Mouse (Mus musculus) hindbrain, embryonic 12.5 days (tissue): Measurements from ENCODE around the gene Numbl. TPM values are rescaled to one million over a fixed set of nuclear protein-coding genes. Genes with fewer than 3 reads are reported as not detected.
A peak's percentile ranks its signal among the peaks of the same experiment; 100 is the strongest.

Experiments
- ATAC-seq: fragments of 200-750 bp; cut with Nextera tagmentation; 2 replicates; pipeline ENCODE4 v1.8.0; 2017; ENCODE audit warnings: moderate TSS enrichment; ENCODE audit not compliant: low FRiP score
- H3K27ac ChIP-seq: fragments of 300-500 bp; sonication (generic); 2 replicates; pipeline ENCODE4 v1.5.1; 2016; ENCODE audit warnings: mild to moderate bottlenecking
- H3K27me3 ChIP-seq: fragments of 300-500 bp; sonication (generic); 2 replicates; pipeline ENCODE4 v1.6.1; 2016; ENCODE audit warnings: mild to moderate bottlenecking
- H3K36me3 ChIP-seq: fragments of 300-500 bp; sonication (generic); 2 replicates; pipeline ENCODE4 v1.6.1; 2016; ENCODE audit warnings: mild to moderate bottlenecking
- H3K4me1 ChIP-seq: fragments of 300-500 bp; sonication (generic); 2 replicates; pipeline ENCODE4 v1.6.1; 2016
- H3K4me2 ChIP-seq: fragments of 300-500 bp; sonication (generic); replicated peaks from 2 replicates; pipeline ENCODE4 v1.6.1; 2016; ENCODE audit warnings: mild to moderate bottlenecking
- H3K4me3 ChIP-seq: fragments of 300-500 bp; sonication (generic); 2 replicates; pipeline ENCODE4 v1.5.1; 2016; ENCODE audit warnings: mild to moderate bottlenecking
- H3K9ac ChIP-seq: fragments of 300-500 bp; sonication (generic); 2 replicates; pipeline ENCODE4 v1.6.1; 2016; ENCODE audit warnings: mild to moderate bottlenecking, moderate library complexity
- H3K9me3 ChIP-seq: fragments of 300-500 bp; sonication (generic); replicated peaks from 2 replicates; pipeline ENCODE4 v1.6.1; 2016; ENCODE audit warnings: mild to moderate bottlenecking
- WGBS: fragments of 180-500 bp; shearing (Covaris S2); methylation state at CpG from one replicate; pipeline ENCODE4 v1.1.7; 2016; 5-methylcytosine and 5-hydroxymethylcytosine counted together
- polyA plus RNA-seq: library from polyadenylated mRNA; unstranded; fragments of >200 nt; fragmentation: Nextera tagmentation; extraction: Ambion mirVana; gene quantifications from 2 replicates; pipeline ENCODE4 v1.2.1, GENCODE M21; 2016

The Numbl gene
- polyA plus RNA-seq, 1 experiment from 2014 or later: 60.2 TPM

DNA sequence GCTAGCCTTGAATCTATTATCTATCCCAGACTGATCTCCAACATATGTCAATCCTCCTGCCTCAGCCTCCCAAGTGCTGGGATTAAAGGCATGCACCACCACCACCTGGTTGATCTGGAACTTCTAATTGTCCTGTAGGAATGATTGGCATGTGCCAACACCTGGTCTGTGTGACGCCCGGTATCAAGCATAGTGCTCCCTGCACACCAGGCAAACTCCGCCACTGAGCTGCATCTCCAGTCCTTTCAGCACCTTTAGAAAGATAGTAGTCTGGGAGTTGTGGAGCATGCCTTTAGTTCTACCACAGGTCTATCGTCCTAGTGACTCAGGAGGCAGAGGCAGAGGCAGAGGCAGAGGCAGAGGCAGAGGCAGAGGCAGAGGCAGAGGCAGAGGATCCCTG is 42.1 kb downstream of the Numbl start:
- no peak overlapping the region for H3K4me2 ChIP-seq
- ATAC-seq: no peak
- no peaks in the 10 kb centered on the region for H3K9me3 ChIP-seq
- no peak overlapping the region for H3K27ac ChIP-seq
- H3K4me3 ChIP-seq: no peak overlapping the region
- peaks cover 8% of the 10 kb centered on the region; the same call in 1 of the 2 replicates for H3K27me3 ChIP-seq
- 86% methylated on average over 4 of the region's 4 CpGs for WGBS
- no peaks in the 10 kb centered on the region for H3K36me3 ChIP-seq
- H3K9ac ChIP-seq: no peak overlapping the region
- H3K4me1 ChIP-seq: no peaks in the 10 kb centered on the region

DNA sequence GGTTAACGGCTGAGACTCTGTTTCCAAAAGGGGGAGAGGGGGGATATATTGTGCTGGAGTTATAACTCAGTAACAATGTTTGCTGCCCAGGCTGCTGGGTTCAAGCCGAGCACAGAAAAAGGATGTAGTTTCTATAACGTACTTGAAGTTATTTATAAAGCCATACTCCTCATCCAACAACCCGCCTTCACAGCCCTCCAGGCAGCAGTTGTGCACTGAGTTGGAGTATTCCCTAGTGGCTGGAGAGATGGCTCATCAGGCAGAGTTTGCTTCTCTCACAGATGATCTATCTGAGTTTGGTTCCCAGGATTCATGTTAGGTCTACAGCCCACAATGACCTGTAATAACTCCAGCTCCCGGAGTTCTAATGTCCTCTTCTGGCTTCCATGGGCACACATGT is 42.6 kb downstream of the Numbl start:
- no peaks in the 10 kb centered on the region for H3K9me3 ChIP-seq
- no peak for ATAC-seq
- H3K27me3 ChIP-seq: peaks cover 9% of the 10 kb centered on the region
- WGBS: 82% methylated on average over 5 of the region's 5 CpGs
- H3K9ac ChIP-seq: no peak overlapping the region
- H3K4me1 ChIP-seq: no peaks in the 10 kb centered on the region
- H3K4me2 ChIP-seq: no peak overlapping the region
- H3K27ac ChIP-seq: no peak overlapping the region
- H3K4me3 ChIP-seq: no peak overlapping the region
- no peaks in the 10 kb centered on the region for H3K36me3 ChIP-seq

DNA sequence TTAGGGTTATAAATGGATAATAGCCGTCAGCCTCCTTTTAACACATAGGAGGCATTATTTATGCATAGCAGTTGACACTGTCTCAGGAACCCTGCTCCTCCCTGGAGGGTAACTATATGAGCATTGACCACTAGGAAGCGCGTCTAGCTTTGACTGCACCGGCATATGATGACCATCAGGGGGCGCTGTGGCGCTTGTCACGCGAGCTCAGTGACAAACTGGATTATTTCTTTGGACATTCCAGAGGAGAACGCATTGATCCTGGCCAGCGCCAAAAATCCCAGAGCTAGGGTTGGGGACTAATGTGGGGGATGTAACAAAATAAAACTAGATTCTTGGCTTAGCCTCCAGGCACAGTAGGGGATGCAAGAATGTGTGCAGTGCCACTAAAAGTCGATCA is 43.9 kb downstream of the Numbl start:
- WGBS: 12% methylated on average over 11 of the region's 11 CpGs
- H3K4me1 ChIP-seq: no peaks in the 10 kb centered on the region

DNA sequence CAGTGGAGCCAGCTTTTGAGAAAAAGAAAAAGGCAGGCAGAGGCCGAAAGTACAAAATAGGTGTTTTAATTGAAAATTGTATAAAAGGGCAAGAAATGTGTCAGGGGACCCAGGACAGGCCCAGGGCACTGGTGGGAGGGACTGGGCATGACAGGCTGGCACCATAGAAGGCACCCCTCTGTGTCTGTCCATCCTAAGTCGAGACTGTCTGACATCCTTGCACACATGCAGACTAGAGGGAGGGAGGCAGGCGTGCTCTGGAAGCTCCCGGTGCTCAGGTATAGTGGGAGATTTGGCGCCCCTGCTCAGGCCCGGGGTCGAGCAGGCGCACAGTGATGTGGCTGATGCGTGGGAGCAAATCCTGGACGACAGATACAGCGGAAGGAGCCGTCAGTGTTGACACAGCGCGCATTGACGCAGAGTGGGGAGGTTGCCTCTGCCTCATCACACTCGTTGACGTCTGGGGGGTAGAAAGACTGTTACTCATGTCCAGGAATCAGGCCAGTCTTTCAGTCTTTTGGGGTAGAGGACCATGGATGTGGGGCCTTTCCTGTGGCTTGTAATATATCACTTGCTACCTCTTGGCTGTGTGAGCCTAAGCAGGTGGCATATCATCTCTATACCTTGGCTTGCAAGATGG is 47.0 kb downstream of the Numbl start:
- H3K4me2 ChIP-seq: no peak overlapping the region
- peaks cover 23% of the 10 kb centered on the region for H3K27me3 ChIP-seq
- H3K27ac ChIP-seq: no peak overlapping the region
- no peak for ATAC-seq
- peaks cover 8% of the 10 kb centered on the region for H3K4me1 ChIP-seq
- no peak overlapping the region for H3K4me3 ChIP-seq
- H3K36me3 ChIP-seq: no peaks in the 10 kb centered on the region
- no peaks in the 10 kb centered on the region for H3K9me3 ChIP-seq
- 91% methylated on average over 17 of the region's 17 CpGs for WGBS
- no peak overlapping the region for H3K9ac ChIP-seq

More for the DNA sequence above, 43.9 kb downstream of the Numbl start:
- Histone ChIP-seq H3K4me2 (no peak overlapping the region), H3K27ac (no peak overlapping the region), H3K36me3 (no peaks in the 10 kb centered on the region), H3K9ac (no peak overlapping the region), H3K9me3 (no peaks in the 10 kb centered on the region), H3K27me3 (peaks cover 13% of the 10 kb centered on the region), H3K4me3 (no peak overlapping the region)
- ATAC-seq: no peak

DNA sequence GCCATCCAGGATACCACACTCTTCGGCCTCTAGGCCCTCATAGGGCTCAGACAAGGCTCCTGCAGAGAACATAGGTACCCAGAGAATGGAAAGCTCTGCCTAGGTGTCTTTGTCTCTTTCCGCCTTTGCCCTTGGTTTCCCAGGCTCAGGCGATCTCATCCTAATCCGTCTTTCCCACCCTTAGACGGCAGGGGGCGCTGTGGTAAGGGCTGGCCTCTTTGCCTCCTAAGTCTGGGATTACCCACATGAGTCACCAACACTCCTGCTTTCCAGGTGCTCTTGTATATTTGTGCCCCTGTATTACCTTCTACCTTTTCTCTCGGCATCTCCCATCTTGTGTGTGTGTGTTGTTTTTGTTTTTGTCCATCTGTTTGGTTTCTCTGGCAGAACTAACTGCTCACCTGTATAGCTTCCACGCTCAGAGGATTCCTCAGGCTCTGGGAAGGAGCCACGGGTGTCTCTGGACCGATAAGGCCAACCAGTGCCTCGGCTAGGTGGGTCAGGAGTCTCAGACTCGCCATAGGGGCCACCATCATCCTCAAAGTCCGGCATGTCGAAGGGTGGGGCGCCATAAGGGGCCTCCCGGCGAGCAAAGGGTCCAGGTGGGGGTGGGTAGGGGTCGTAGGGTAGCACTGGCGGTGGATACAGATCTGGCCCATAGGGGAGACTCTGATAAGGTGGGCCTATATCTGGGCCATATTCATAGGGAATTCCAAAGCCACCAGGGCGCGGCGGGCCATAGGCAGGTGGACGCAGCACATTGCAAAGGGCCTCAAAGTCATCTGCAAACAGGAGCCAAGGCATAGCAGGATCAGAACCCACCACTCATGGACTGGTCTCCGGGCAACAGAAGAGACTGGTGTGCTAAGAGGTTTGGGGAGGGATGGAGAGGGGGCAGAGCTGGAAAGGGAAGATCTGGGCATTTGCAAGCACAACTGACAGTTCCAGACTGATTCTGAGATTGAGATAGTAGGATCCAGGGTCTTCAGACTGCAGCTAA is 48.2 kb downstream of the Numbl start:
- no peak overlapping the region for H3K9ac ChIP-seq
- H3K4me1 ChIP-seq: peaks cover 14% of the 10 kb centered on the region
- no peaks in the 10 kb centered on the region for H3K9me3 ChIP-seq
- peaks cover 36% of the 10 kb centered on the region for H3K27me3 ChIP-seq
- ATAC-seq: no peak
- H3K4me3 ChIP-seq: no peak overlapping the region
- WGBS: 75% methylated on average over 24 of the region's 24 CpGs
- H3K4me2 ChIP-seq: no peak overlapping the region
- no peak overlapping the region for H3K27ac ChIP-seq
- no peaks in the 10 kb centered on the region for H3K36me3 ChIP-seq

DNA sequence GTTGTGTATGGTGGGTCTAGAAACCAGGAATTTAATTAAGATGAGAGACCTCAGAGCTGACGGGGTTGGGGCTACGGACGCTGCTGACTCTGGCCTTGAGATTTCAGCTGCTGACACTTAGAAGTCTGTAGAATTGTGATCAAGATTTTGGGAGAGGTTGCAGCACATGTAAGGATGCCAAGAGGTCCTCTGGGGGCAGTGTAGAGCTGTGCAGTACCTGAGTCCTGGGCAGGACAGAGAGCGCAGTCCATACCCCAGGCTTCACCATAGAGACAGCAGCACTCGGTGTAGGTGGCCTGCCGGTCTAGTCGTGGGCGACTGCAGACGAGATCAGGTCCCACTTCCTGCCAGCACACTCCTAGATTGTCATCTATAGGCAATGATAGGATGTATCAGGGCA is 49.3 kb downstream of the Numbl start:
- no peak overlapping the region for H3K4me3 ChIP-seq
- H3K36me3 ChIP-seq: no peaks in the 10 kb centered on the region
- H3K4me1 ChIP-seq: peaks cover 14% of the 10 kb centered on the region
- no peak overlapping the region for H3K27ac ChIP-seq
- no peak for ATAC-seq
- no peaks in the 10 kb centered on the region for H3K9me3 ChIP-seq
- H3K4me2 ChIP-seq: no peak overlapping the region
- no peak overlapping the region for H3K9ac ChIP-seq
- 60% methylated on average over 9 of the region's 9 CpGs for WGBS
- peaks cover 32% of the 10 kb centered on the region for H3K27me3 ChIP-seq

DNA sequence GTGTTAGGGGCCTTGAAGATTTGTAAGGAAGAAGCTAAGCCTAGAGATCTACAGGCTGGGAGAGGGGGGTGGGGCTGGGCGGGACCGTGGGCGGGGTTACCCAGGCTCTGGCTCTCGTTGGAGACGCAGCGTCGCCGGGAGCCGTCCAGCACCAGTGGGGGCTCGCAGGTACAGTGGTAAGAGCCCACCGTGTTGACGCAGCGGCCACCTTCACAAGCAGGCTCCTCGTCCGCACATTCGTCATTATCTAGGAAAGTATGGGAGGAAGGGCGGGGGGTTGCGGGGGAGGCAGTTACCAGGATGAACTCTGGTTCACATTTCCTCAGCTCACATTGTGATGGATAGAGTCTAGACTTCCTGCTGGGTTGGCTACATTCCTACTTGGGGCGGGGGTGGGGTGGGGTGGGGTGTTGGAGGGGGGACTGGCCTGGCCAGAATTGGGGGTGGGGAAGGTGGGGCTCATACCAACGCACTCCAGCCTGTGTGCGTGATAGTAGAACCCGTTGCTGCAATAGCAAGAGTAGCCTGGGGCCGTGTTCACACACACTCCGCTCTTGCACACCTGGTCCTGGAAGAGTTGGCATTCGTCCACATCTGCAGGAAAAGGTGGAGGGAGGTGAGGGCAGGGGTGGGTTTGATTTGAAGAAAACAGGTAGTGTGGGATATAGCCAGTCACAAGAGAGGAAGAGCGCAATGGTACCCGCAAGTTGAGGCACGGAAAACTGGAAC is 50.8 kb downstream of the Numbl start:
- peak overlapping the region; percentile 25; the same call in 1 of the 2 replicates for H3K9ac ChIP-seq
- 8% methylated on average over 28 of the region's 28 CpGs for WGBS
- H3K9me3 ChIP-seq: peaks cover 11% of the 10 kb centered on the region
- no peaks in the 10 kb centered on the region for H3K36me3 ChIP-seq
- no peak for ATAC-seq
- H3K27ac ChIP-seq: no peak overlapping the region
- peak overlapping the region; percentile 55 for H3K4me2 ChIP-seq
- H3K4me3 ChIP-seq: peak overlapping the region; percentile 27
- peaks cover 28% of the 10 kb centered on the region for H3K27me3 ChIP-seq
- peaks cover 14% of the 10 kb centered on the region for H3K4me1 ChIP-seq

DNA sequence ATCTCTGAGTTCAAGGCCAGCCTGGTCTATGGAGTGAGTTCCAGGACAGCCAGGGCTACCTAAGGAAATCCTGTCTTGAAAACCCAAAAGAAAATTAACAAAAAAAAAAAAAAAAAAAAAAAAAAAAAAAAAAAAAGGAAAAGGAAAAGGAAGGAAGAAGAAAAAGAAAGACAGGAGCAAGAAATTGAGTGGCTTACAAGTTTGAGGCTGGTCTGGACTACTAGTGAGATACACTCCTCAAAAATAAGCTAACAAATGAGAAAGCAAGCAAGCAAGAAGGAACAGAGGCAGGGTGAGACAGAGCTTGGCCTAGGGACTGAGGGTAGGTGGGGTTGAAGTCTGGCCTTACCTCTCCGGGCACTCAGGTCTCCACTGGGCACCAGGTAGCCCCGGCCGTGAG is 51.6 kb downstream of the Numbl start:
- H3K4me3 ChIP-seq: no peak overlapping the region
- H3K27ac ChIP-seq: no peak overlapping the region
- no peaks in the 10 kb centered on the region for H3K36me3 ChIP-seq
- ATAC-seq: no peak
- 45% methylated on average over 3 of the region's 3 CpGs for WGBS
- peaks cover 15% of the 10 kb centered on the region for H3K9me3 ChIP-seq
- H3K27me3 ChIP-seq: peaks cover 28% of the 10 kb centered on the region
- no peak overlapping the region for H3K4me2 ChIP-seq
- peaks cover 14% of the 10 kb centered on the region for H3K4me1 ChIP-seq
- H3K9ac ChIP-seq: no peak overlapping the region

DNA sequence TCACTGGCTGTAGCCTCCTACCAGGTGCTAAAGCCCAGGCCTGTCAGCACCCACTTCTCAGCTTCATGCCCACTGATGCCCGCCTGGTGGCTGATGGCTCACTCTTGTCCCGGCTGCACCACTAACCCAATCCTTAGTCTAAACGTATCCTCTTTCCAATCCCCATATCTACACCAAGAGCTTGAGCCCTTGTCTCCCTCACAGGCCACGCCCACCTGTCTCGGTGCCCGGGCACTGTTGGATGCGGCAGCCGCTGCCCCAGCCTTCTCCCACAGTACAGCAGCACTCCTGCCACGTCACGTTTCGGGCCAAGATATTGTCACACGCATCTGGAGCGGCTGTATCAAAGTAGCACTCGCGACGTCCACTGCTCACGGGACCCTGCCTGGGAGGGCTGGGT is 52.1 kb downstream of the Numbl start:
- peak overlapping the region; percentile 30 for H3K4me3 ChIP-seq
- H3K9ac ChIP-seq: peak overlapping the region; percentile 50; the same call in 1 of the 2 replicates
- H3K36me3 ChIP-seq: no peaks in the 10 kb centered on the region
- H3K27ac ChIP-seq: no peak overlapping the region
- peaks cover 14% of the 10 kb centered on the region for H3K4me1 ChIP-seq
- H3K27me3 ChIP-seq: peaks cover 28% of the 10 kb centered on the region
- 7% methylated on average over 17 of the region's 17 CpGs for WGBS
- H3K4me2 ChIP-seq: peak overlapping the region; percentile 53
- H3K9me3 ChIP-seq: peaks cover 15% of the 10 kb centered on the region
- peak; percentile 33; the same call in 1 of the 2 replicates for ATAC-seq

DNA sequence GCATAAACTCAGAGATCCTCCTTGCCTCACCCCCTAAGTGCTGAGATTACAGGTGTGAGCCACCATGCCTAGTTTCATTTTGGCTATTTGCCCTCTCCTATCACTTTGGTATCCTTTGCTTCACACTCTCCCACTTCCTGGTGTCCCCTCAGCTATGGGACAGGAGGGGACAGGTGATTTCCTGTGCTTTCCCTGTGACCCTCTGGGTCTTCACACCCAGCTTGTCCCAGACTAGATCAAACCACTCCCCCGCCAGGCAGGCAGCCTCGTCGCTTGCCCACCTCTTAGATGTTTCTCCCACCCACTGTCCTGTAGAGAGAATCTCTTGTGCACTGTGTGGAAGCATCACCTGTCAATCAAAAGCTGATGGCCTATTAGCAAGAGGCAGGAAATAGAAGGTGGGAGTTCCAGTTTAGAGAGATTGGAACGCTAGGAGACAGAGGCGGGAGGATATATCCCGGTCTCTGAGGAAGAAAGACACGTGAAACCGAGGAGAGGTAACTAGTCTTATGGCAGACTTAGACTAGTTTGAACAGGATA is 52.8 kb downstream of the Numbl start:
- ATAC-seq: no peak
- Histone ChIP-seq H3K4me1 (peaks cover 18% of the 10 kb centered on the region), H3K9ac (no peak overlapping the region), H3K4me2 (no peak overlapping the region), H3K9me3 (peaks cover 15% of the 10 kb centered on the region), H3K27ac (no peak overlapping the region), H3K27me3 (peaks cover 25% of the 10 kb centered on the region), H3K36me3 (no peaks in the 10 kb centered on the region), H3K4me3 (no peak overlapping the region)
- WGBS: 38% methylated on average over 8 of the region's 8 CpGs

DNA sequence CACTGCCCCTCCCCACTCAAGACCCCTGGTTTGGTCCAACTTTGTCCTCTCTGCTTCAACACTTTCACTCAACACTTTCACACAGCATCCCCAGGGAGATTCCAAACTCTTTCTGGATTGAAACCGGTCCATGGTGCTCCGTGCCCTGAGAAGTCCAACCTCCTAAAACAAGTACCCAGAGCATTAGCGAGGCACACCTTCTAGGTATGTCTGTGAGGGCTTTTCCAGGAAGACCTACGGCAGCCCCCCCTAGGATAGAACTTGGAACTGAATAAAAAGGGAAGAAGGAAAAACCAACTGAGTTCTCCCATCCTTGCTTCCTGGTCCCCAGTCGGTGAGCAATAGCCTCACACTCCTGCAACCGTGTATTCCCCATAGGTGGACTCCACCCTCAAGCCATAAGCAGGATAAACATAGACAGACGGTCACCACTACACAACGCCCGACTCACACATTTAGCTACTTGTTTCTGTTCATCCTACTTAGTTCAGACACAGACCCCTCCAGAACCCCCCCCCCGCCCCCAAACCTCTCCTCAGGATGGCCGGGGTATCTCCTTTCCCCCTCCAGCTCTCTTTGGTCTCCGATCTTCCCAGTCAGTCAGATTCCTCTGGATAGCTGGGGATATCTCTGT is 53.5 kb downstream of the Numbl start:
- Histone ChIP-seq H3K4me3 (no peak overlapping the region), H3K27me3 (peaks cover 23% of the 10 kb centered on the region), H3K36me3 (no peaks in the 10 kb centered on the region), H3K4me2 (no peak overlapping the region), H3K4me1 (peaks cover 21% of the 10 kb centered on the region), H3K9ac (no peak overlapping the region), H3K9me3 (peaks cover 15% of the 10 kb centered on the region), H3K27ac (no peak overlapping the region)
- no peak for ATAC-seq
- 92% methylated on average over 12 of the region's 12 CpGs for WGBS
